Mouse (Mus musculus): ENCODE results near the gene Zcrb1.

The Zcrb1 gene

DNA sequence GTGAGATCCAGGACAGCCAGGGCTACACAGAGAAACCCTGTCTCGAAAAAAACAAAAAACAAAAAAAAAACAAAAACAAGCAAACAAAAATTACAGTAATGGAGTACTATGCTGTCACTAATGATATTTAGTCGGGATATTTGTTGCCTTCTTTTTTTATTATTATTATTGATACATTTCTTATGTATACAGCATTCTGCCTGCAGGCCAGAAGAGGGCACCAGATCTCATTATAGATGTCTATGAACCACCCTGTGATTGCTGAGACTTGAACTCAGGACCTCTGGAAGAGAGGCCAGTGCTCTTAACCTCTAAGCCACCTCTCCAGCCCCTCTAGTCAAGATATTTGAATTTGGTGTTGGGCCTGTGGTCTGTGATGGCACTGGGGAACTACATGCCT lies 26.3 kb downstream of the Zcrb1 start:
- DNase-seq (ENCODE audit: low read depth, low spot score) = no peak

- DNase-seq (ENCODE audit: low read depth, low spot score) = no peak
Measured at GRCm38 (mm10) chr15:93368558-93368957, 29.6 kb downstream of the Zcrb1 start.

DNA sequence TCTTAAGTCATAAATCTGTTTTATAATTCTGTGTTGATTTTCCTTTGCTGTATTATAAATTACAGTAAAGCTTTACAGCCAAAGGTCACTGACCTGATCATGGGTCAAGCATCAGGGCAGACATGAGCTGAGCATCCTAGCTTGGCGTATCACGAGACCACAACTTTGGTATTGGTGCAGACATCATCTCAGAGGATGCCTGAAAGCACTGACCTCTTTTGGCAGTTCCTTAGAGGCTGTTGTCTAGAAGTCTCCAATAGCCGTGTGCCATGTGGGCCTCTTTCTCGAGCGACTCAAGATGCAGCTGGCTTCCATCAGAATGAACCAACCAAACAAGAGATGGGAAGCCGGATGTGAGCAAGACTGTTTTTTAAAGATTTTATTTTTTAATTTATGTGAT lies 32.6 kb downstream of the Zcrb1 start:
- no peak for DNase-seq (ENCODE audit: low read depth, low spot score)

GRCm38 (mm10) chr15:93358346-93359095 lies 39.6 kb downstream of the Zcrb1 start:
- DNase-seq (ENCODE audit: low read depth, low spot score) = no peak

DNA sequence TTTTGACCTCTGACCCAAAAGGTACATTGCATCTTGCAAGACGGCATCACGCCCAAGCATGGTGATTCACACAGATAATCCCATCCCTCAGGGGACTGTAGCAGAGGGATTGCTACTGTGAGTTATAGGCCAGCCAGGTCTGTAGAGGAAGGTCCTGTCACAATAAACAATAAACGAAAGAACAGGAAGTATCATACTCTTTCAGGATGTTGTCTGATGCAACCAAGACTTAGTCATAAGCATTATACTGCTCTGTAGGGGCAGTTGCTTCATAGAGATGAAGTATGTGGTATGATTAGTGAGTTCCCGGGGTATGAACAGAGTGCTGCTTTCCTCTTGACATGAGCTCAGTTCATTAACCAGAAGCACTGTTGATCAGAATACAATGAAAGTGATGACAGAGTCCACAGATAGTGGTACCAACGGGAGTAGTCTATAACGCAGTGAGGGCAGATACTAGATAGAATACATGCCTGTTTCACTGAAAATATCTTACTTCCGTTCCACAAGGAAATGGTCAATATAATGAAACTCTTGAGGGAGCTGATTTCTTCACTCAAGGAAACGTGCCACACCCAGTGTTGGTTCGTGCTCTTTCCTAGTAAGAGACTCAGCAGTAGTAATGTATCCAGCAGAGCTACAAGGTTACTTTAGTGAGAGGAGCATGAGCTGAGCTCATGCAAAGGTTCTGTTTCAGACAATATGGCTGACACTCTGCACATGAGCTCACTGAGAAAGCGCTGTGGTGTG lies 57.3 kb downstream of the Zcrb1 start:
- DNase-seq (ENCODE audit: low read depth, low spot score) = no peak

- DNase-seq (ENCODE audit: low read depth, low spot score) = peak; percentile 61
Measured at GRCm38 (mm10) chr15:93336925-93337761, 61.0 kb downstream of the Zcrb1 start, which contains the start of gene Yaf2. TSS of gene Yaf2 (minus strand) at chr15:93336935.

DNA sequence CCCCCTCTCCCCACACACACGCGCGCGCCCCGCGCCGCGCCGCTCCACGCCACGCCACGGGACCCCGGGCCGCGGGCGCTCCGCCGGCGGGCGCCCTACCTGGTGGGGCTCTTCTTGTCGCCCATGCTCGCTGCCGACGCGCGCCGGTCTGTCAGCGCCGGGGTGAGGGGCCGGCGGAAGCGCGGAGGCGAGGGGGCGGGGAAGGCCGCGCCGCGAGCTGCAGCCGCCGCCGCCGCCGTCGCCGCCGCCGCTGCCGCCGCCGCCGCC lies 61.5 kb downstream of the Zcrb1 start:
- DNase-seq (ENCODE audit: low read depth, low spot score) = no peak

Measured in WW6 (cell line).